Mouse (Mus musculus) midbrain, postnatal 0 days (tissue): Measurements from ENCODE around the gene Dpp6. TPM values are rescaled to one million over a fixed set of nuclear protein-coding genes. Genes with fewer than 3 reads are reported as not detected.

Experiments
- ATAC-seq: fragments of 200-750 bp; cut with Nextera tagmentation; 2 replicates; pipeline ENCODE4 v1.8.0; 2017; ENCODE audit warnings: moderate number of reproducible peaks, mild to moderate bottlenecking, moderate TSS enrichment, moderate library complexity; ENCODE audit not compliant: low FRiP score
- DNase-seq: peaks from one replicate; pipeline ENCODE4 v3.0.0-alpha.2; 2015; ENCODE audit warnings: low spot score
- H3K27ac ChIP-seq: fragments of 300-500 bp; sonication (generic); 2 replicates; pipeline ENCODE4 v1.5.1; 2014; ENCODE audit warnings: low read depth, mild to moderate bottlenecking, low read length, mixed read lengths
- H3K27me3 ChIP-seq: fragments of 300-500 bp; sonication (generic); 2 replicates; pipeline ENCODE4 v1.6.1; 2014; ENCODE audit warnings: low read length, control low read depth, mixed read lengths; ENCODE audit not compliant: insufficient read depth
- H3K36me3 ChIP-seq: fragments of 300-500 bp; sonication (generic); 2 replicates; pipeline ENCODE4 v1.6.1; 2014; ENCODE audit warnings: low read length, control low read depth, mixed read lengths; ENCODE audit not compliant: insufficient read depth
- H3K4me1 ChIP-seq: fragments of 300-500 bp; sonication (generic); 2 replicates; pipeline ENCODE4 v1.6.1; 2014; ENCODE audit warnings: mild to moderate bottlenecking, control low read depth, antibody characterized with exemption, low read length, mixed read lengths; ENCODE audit not compliant: insufficient read depth
- H3K4me2 ChIP-seq: fragments of 300-500 bp; sonication (generic); 2 replicates; pipeline ENCODE4 v1.6.1; 2014; ENCODE audit warnings: low read depth, mild to moderate bottlenecking, low read length, mixed read lengths; ENCODE audit not compliant: poor library complexity, severe bottlenecking
- H3K4me3 ChIP-seq: fragments of 300-500 bp; sonication (generic); 2 replicates; pipeline ENCODE4 v1.5.1; 2014; ENCODE audit warnings: low read depth, mild to moderate bottlenecking, low read length, moderate library complexity
- H3K9ac ChIP-seq: fragments of 300-500 bp; sonication (generic); replicated peaks from 2 replicates; pipeline ENCODE4 v1.6.1; 2014; ENCODE audit warnings: mild to moderate bottlenecking, low read length, moderate library complexity, mixed read lengths; ENCODE audit not compliant: poor library complexity, severe bottlenecking
- H3K9me3 ChIP-seq: fragments of 300-500 bp; sonication (generic); 2 replicates; pipeline ENCODE4 v1.6.1; 2016; ENCODE audit warnings: low read length, control low read depth
- CTCF ChIP-seq: IDR thresholded peaks from 2 replicates; pipeline ENCODE4 v1.5.1; 2016; ENCODE audit warnings: antibody characterized with exemption, mild to moderate bottlenecking
- WGBS: fragments of 180-500 bp; shearing (Covaris S2); extraction: QIAGEN DNeasy Blood & Tissue Kit; methylation state at CpG from one replicate; pipeline ENCODE4 v1.1.7; 2014; 5-methylcytosine and 5-hydroxymethylcytosine counted together
- polyA plus RNA-seq: library from polyadenylated mRNA; unstranded; fragments of >200 nt; fragmentation: Nextera tagmentation; extraction: Ambion mirVana; gene quantifications from 2 replicates; pipeline ENCODE4 v1.2.1, GENCODE M21; 2015
- total RNA-seq: library from RNA; depleted of rRNA; stranded (reverse); fragments of >200 nt; gene quantifications from 2 replicates; pipeline ENCODE4 v1.2.3, GENCODE M21; 2014

Dpp6 gene
- total and polyA plus RNA-seq, 2 experiments from 2014 or later: 88.6 to 169 TPM

- no peak for ATAC-seq
- 83% methylated on average over 1 of the region's 1 CpGs for WGBS
- H3K4me2 ChIP-seq: no peak overlapping the region
Observed at GRCm38 (mm10) chr5:27641876-27642275, 824.9 kb downstream of the Dpp6 start.

DNA sequence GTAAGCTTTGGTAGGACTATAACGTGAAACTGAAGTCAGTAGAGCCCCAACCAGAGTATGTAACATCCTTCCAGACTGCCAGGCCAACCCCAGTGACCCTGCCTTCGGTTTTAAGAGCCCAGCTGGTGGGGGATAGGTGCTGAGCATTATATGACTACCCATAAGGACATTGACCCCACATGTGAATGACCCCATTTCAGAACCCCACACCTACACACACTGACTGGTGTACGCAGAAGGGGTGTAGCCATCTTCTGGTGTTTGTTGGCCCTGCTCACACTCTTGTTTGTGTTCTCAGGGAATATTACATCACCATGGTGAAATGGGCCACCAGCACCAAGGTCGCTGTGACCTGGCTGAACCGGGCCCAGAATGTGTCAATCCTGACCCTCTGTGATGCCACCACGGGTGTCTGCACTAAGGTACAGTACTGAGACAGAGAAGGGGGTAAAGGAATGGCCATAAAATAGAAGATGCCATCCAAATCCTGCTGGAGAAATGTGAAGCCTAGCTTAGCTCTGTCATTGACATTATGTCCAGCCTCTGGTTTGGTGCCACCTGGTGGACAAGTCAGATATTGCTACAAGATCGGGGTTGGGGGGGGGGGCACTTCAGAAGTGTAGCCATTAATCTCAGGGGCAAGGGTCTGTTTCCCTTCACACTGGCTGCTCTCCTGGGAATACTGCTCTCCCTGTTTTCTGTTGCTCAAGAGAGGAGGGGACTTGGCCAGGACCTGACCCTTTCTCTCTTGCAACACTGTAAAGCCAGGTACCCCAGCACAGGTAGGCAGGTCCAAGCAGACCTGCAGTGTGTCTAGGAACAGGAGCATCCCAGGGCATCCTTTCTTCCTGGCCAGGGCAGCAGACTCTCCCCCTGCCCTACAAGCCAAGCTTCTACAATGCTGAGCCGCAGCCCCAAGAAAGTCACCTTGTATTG, 835.1 kb downstream of the Dpp6 start:
- no peaks in the 10 kb centered on the region for H3K9me3 ChIP-seq
- H3K4me1 ChIP-seq: no peaks in the 10 kb centered on the region
- DNase-seq (peak; percentile 57), ATAC-seq (peak; percentile 55; the same call in 1 of the 2 replicates)
- WGBS: 55% methylated on average over 8 of the region's 8 CpGs
- no peaks in the 10 kb centered on the region for H3K27me3 ChIP-seq
- no peak overlapping the region for H3K4me3 ChIP-seq
- no peak overlapping the region for H3K4me2 ChIP-seq
- no peak overlapping the region for H3K9ac ChIP-seq
- TF ChIP-seq CTCF: peak; percentile 89
- H3K27ac ChIP-seq: 0 out of 2 replicates have a peak overlapping the region, but pooled peaks have one; percentile 12
- H3K36me3 ChIP-seq: peaks cover 4% of the 10 kb centered on the region; the same call in 1 of the 2 replicates

More at GRCm38 (mm10) chr5:27641876-27642275, 824.9 kb downstream of the Dpp6 start:
- no peaks in the 10 kb centered on the region for H3K27me3 ChIP-seq
- H3K27ac ChIP-seq: no peak overlapping the region
- H3K9me3 ChIP-seq: no peaks in the 10 kb centered on the region
- no peaks in the 10 kb centered on the region for H3K4me1 ChIP-seq
- no peak overlapping the region for H3K9ac ChIP-seq
- no peak for DNase-seq
- H3K36me3 ChIP-seq: peaks cover 10% of the 10 kb centered on the region
- no peak for TF ChIP-seq CTCF
- no peak overlapping the region for H3K4me3 ChIP-seq

- no peaks in the 10 kb centered on the region for H3K4me1 ChIP-seq
- no peaks in the 10 kb centered on the region for H3K9me3 ChIP-seq
- no peak for TF ChIP-seq CTCF
- no peak overlapping the region for H3K4me3 ChIP-seq
- no peak for DNase-seq
- H3K27ac ChIP-seq: 0 out of 2 replicates have a peak overlapping the region, but pooled peaks have one; percentile 14
- no peaks in the 10 kb centered on the region for H3K27me3 ChIP-seq
- no peak for ATAC-seq
- no peak overlapping the region for H3K9ac ChIP-seq
- peaks cover 4% of the 10 kb centered on the region; the same call in 1 of the 2 replicates for H3K36me3 ChIP-seq
- 37% methylated on average over 6 of the region's 6 CpGs for WGBS
- H3K4me2 ChIP-seq: no peak overlapping the region
Observed at GRCm38 (mm10) chr5:27656101-27656500, 839.1 kb downstream of the Dpp6 start.

GRCm38 (mm10) chr5:27657672-27658071, 840.7 kb downstream of the Dpp6 start:
- TF ChIP-seq CTCF: no peak
- H3K4me2 ChIP-seq: no peak overlapping the region
- H3K4me3 ChIP-seq: no peak overlapping the region
- H3K9ac ChIP-seq: no peak overlapping the region
- H3K27me3 ChIP-seq: no peaks in the 10 kb centered on the region
- ATAC-seq: no peak
- no peaks in the 10 kb centered on the region for H3K9me3 ChIP-seq
- no peaks in the 10 kb centered on the region for H3K4me1 ChIP-seq
- no peak overlapping the region for H3K27ac ChIP-seq
- peaks cover 6% of the 10 kb centered on the region; the same call in 1 of the 2 replicates for H3K36me3 ChIP-seq
- no peak for DNase-seq
- 74% methylated on average over 4 of the region's 4 CpGs for WGBS

GRCm38 (mm10) chr5:27658165-27658564, 841.2 kb downstream of the Dpp6 start:
- Histone ChIP-seq H3K4me2 (no peak overlapping the region), H3K27ac (no peak overlapping the region), H3K36me3 (peaks cover 7% of the 10 kb centered on the region; the same call in 1 of the 2 replicates), H3K27me3 (no peaks in the 10 kb centered on the region), H3K4me1 (no peaks in the 10 kb centered on the region), H3K4me3 (no peak overlapping the region), H3K9ac (no peak overlapping the region), H3K9me3 (no peaks in the 10 kb centered on the region)
- DNase-seq (no peak), ATAC-seq (no peak)
- 86% methylated on average over 5 of the region's 5 CpGs for WGBS
- TF ChIP-seq CTCF: no peak

DNA sequence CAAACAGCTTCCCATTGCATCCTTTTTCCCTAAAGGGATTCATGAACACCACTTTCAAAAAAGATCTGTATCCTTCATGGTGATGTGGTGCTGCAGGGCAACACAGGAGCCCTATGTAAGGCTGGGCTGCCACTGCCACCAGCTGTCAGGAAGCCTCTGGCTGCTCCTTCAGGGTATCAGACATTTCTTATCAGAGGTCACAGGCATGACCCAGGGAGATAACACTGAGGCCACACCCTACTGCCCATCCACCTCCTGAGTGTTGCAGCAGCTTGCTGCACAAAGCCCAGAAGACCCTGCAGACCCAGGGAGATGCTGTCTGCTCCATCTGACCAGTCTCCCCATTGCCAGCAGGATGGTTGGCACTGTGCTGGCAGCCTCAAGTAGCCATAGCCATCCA, 841.6 kb downstream of the Dpp6 start:
- Histone ChIP-seq H3K4me1 (no peaks in the 10 kb centered on the region), H3K27ac (no peak overlapping the region), H3K36me3 (peaks cover 11% of the 10 kb centered on the region; the same call in 1 of the 2 replicates), H3K9me3 (no peaks in the 10 kb centered on the region), H3K9ac (no peak overlapping the region), H3K27me3 (no peaks in the 10 kb centered on the region), H3K4me3 (no peak overlapping the region), H3K4me2 (no peak overlapping the region)
- TF ChIP-seq CTCF: no peak
- ATAC-seq (no peak), DNase-seq (no peak)
